ENCODE assay signal across 9 mouse cellular contexts in the genomic region with DNA sequence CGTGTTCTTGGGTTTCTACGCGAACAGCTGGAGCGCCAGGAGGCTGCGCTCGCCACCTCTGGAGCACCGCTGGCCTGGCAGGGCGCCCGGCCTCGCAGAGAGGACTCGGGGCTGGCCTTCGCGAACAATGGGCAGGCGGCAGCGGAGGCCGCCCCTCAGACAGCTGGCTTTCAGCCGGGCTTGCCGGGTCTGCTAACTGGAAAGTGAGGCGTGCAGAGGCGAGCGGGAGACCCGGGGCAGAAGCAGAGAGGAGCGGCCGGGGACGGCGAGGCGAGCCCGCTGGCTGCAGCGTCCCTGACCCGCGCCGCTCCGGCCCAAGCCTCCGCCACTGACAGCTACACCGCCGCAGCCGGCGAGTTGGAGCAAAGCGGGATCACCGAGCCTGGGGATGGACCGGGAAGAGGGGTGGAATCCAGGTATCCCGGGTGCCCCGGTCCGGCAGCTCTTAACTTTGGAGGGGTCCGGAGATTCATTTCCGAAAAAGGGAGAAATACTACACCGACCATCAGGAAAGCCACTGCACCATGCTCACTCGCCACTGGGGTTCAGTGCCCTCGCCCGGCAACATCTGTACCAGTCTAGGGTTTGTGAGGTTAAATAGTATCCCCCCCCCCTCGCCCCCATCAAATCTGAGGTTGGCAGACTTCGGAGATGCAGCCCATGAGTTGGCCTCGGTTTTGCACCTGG. TPM values are rescaled to one million over a fixed set of nuclear protein-coding genes. Genes with fewer than 3 reads are reported as not detected.
DNase-seq lines count a peak whose midpoint lies in the region; ATAC-seq lines count a peak whose summit lies in the region.
"Had no signal": no experiment of that assay in that cellular context is flagged by ENCODE, and none has a peak within 500 bp of the region (broad histone marks: within the 10 kb centered on the region; RNA-seq: fewer than 3 reads in every experiment).

No protein-coding gene starts in this region.

- H3K9ac ChIP-seq in hindbrain, embryonic 13.5 days = peak overlapping the region; percentile 99
- H3K9ac ChIP-seq in stomach, embryonic 14.5 days (replicated peaks; ENCODE audit: low read depth, low read length) = peak overlapping the region; percentile 50

- H3K27me3 ChIP-seq in hindbrain, embryonic 13.5 days = 0 out of 2 replicates have a peak, but pooled peaks cover 3% of the 10 kb centered on the region
- peaks cover 7% of the 10 kb centered on the region for H3K27me3 ChIP-seq in stomach, embryonic 14.5 days (ENCODE audit: control insufficient read depth, insufficient read depth, low read length)

- H3K27ac ChIP-seq in hindbrain, embryonic 13.5 days = peak overlapping the region; percentile 99
- no peak overlapping the region for H3K27ac ChIP-seq in stomach, embryonic 14.5 days (ENCODE audit: low read length)
- H3K27ac ChIP-seq: macrophage had no signal

- H3K9me3 ChIP-seq in hindbrain, embryonic 13.5 days = no peaks in the 10 kb centered on the region
- H3K9me3 ChIP-seq in stomach, embryonic 14.5 days (ENCODE audit: control insufficient read depth, low read depth, low read length) = no peaks in the 10 kb centered on the region

- H3K4me2 ChIP-seq in hindbrain, embryonic 13.5 days = peak overlapping the region; percentile 88
- peak overlapping the region; percentile 91 for H3K4me2 ChIP-seq in stomach, embryonic 14.5 days (replicated peaks; ENCODE audit: low read depth, low read length)

- WGBS in hindbrain, embryonic 13.5 days = under 1% methylated on average over 53 of the region's 53 CpGs
- under 1% methylated on average over 52 of the region's 53 CpGs for WGBS in stomach, embryonic 14.5 days

- DNase-seq in cerebellum, adult 11 months = peak; percentile 44
- DNase-seq in cerebellum, postnatal 10 days = peak; percentile 80 to 83
- peak; percentile 66 for DNase-seq in gastrocnemius, adult 18-20 months (ENCODE audit: low spot score)
- peak; percentile 37 to 55 for DNase-seq in left cerebral cortex, postnatal 14 days (ENCODE audit: low spot score in 2 of 2)

- intact Hi-C loops in left cerebral cortex, postnatal 14 days (cut with DNase I) = loop anchor here (5.0 kb wide), 4 partner anchors 71 to 304 kb away; a partner anchor contains a TSS

- ATAC-seq in cerebellum, adult (ENCODE audit: insufficient number of reproducible peaks, low FRiP score, low TSS enrichment) = no peak
- ATAC-seq in hindbrain, embryonic 13.5 days (ENCODE audit: low FRiP score) = peak; percentile 52
- ATAC-seq in megakaryocyte progenitor cell, adult 5-6 weeks (replicated peaks; ENCODE audit: poor library complexity) = 0 out of 2 replicates have a peak, but pooled peaks have one; percentile 26
- peak; percentile 30; the same call in 1 of the 2 replicates for ATAC-seq in stomach, embryonic 14.5 days (ENCODE audit: insufficient number of reproducible peaks, insufficient read depth, low FRiP score, low read depth)

- H3K36me3 ChIP-seq in hindbrain, embryonic 13.5 days = no peaks in the 10 kb centered on the region
- H3K36me3 ChIP-seq in stomach, embryonic 14.5 days (ENCODE audit: control insufficient read depth, insufficient read depth, low read length) = no peaks in the 10 kb centered on the region

- peaks cover 46% of the 10 kb centered on the region for H3K4me1 ChIP-seq in hindbrain, embryonic 13.5 days (replicated peaks)
- peaks cover 9% of the 10 kb centered on the region; the same call in 1 of the 2 replicates for H3K4me1 ChIP-seq in stomach, embryonic 14.5 days (ENCODE audit: control insufficient read depth, insufficient read depth, low read length)

- H3K4me3 ChIP-seq in hindbrain, embryonic 13.5 days = peak overlapping the region; percentile 94
- peak overlapping the region; percentile 68 for H3K4me3 ChIP-seq in stomach, embryonic 14.5 days (ENCODE audit: low read depth, low read length)

RNA-seq across cellular contexts. Expression of a gene that starts 1.0 kb away (rescaled TPM):
- 10 to 100 TPM; 29.6 to 36.3 TPM for total RNA-seq in gastrocnemius, adult 18-20 months (2021)
- polyA plus RNA-seq in hindbrain, embryonic 13.5 days (2015; fragmentation: Nextera tagmentation; extraction: Ambion mirVana) = 12.2 and 13.2 TPM in 2 replicates
- 10 to 100 TPM; 88.8 to 96.5 TPM for total RNA-seq in left cerebral cortex, postnatal 14 days (2021)
- not detected in 2 replicates for total RNA-seq in megakaryocyte progenitor cell, adult 5-6 weeks (2015)
- not detected in 2 replicates for total RNA-seq in megakaryocyte progenitor cell, adult 5-6 weeks (2017)
- 2.5 and 3.4 TPM in 2 replicates for polyA plus RNA-seq in stomach, embryonic 14.5 days (2014; fragmentation: Nextera tagmentation; extraction: Ambion mirVana)
- polyA plus RNA-seq: macrophage had no signal

RNA-seq across cellular contexts. Expression of a gene that starts 1.2 kb away (rescaled TPM):
- total RNA-seq in gastrocnemius, adult 18-20 months (2021) = 1 to 10 TPM; 2.0 to 2.1 TPM
- polyA plus RNA-seq in hindbrain, embryonic 13.5 days (2015; fragmentation: Nextera tagmentation; extraction: Ambion mirVana) = 2.7 and 2.8 TPM in 2 replicates
- total RNA-seq in left cerebral cortex, postnatal 14 days (2021) = 1 to 10 TPM; 1.2 to 1.9 TPM
- total RNA-seq in megakaryocyte progenitor cell, adult 5-6 weeks (2015) = not detected in 2 replicates
- not detected in 2 replicates for total RNA-seq in megakaryocyte progenitor cell, adult 5-6 weeks (2017)
- polyA plus RNA-seq in stomach, embryonic 14.5 days (2014; fragmentation: Nextera tagmentation; extraction: Ambion mirVana) = 0.39 and 0.76 TPM in 2 replicates
- polyA plus RNA-seq: macrophage had no signal

RNA-seq across cellular contexts. Expression of a gene that starts 48.0 kb away (rescaled TPM):
- 10 to 100 TPM; 19.2 to 20.9 TPM for total RNA-seq in gastrocnemius, adult 18-20 months (2021)
- polyA plus RNA-seq in hindbrain, embryonic 13.5 days (2015; fragmentation: Nextera tagmentation; extraction: Ambion mirVana) = 16.0 and 17.4 TPM in 2 replicates
- total RNA-seq in left cerebral cortex, postnatal 14 days (2021) = 10 to 100 TPM; 17.6 to 18.1 TPM
- 10.3 and 11.4 TPM in 2 replicates for total RNA-seq in megakaryocyte progenitor cell, adult 5-6 weeks (2015)
- 14.8 and 23.7 TPM in 2 replicates for total RNA-seq in megakaryocyte progenitor cell, adult 5-6 weeks (2017)
- polyA plus RNA-seq in stomach, embryonic 14.5 days (2014; fragmentation: Nextera tagmentation; extraction: Ambion mirVana) = 13.1 TPM in 2 replicates

Comparison
In these comparisons a context has a peak if more than half of its experiments do, and no peak if none do; other contexts are left out.
1. RNA of a gene that starts 1.0 kb away (total RNA-seq): 88.8 to 96.5 TPM in left cerebral cortex, postnatal 14 days and 29.6 to 36.3 TPM in gastrocnemius, adult 18-20 months; not detected in megakaryocyte progenitor cell, adult 5-6 weeks; every median in the first group is over 10 times any median in the second.
2. Peak in every context shown above with its lines, with median percentiles within 50 percentile points of each other: DNase-seq.